Mouse (Mus musculus) ES-E14 (cell line): Measurements from ENCODE around the gene Shank3.

Experiments used
- CHD2 ChIP-seq: IDR thresholded peaks from 2 replicates; pipeline ENCODE4 v1.6.1; 2014; ENCODE audit warnings: mild to moderate bottlenecking, low read depth, low read length, inconsistent platforms
- ZC3H11A ChIP-seq: IDR thresholded peaks from 2 replicates; pipeline ENCODE4 v1.6.1; 2012; ENCODE audit warnings: low read depth, mild to moderate bottlenecking, inconsistent platforms, low read length, borderline replicate concordance
- ZNF384 ChIP-seq: IDR thresholded peaks from 2 replicates; pipeline ENCODE4 v1.6.1; 2012; ENCODE audit warnings: low read depth, low read length, inconsistent platforms

DNA sequence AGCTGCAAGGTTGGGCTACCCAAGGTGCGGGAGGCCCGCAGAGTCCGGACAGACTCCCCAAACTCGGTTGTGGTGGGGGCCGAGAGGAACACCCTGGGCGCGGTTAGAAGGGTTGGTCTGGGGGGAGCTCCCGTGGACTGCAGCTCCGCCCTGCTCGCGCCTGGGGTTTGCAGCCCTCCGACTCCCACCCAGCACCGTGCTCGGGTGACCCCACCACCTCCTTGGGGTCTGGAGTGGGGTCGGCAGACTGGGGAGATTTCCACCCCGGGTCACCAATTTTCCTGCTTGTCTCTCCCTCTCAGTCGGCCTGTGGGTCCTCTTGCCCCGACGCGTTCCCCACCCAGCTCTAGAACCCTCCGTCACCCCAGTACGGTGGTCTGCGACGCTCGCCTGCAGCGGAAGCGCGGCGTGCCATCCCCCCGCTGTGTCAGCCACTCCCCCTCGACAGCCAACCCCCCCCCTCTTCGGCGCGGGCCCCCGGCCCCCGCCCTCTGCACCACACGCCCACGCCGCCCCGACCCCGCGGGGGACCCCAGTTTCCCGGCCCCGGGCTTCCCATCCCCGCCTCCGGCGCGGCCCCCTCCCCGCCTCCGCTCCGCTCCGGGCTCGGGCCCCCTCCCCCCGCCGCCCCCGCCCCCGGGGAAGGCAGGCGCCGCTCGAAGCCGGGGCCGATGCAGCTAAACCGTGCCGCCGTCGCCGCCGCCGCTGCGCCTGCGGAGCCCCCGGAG is at the start of gene Shank3:
- TF ChIP-seq ZC3H11A (no peak), CHD2 (no peak), ZNF384 (no peak)
